Mouse (Mus musculus): ENCODE data around the gene Olfr524.

DNA sequence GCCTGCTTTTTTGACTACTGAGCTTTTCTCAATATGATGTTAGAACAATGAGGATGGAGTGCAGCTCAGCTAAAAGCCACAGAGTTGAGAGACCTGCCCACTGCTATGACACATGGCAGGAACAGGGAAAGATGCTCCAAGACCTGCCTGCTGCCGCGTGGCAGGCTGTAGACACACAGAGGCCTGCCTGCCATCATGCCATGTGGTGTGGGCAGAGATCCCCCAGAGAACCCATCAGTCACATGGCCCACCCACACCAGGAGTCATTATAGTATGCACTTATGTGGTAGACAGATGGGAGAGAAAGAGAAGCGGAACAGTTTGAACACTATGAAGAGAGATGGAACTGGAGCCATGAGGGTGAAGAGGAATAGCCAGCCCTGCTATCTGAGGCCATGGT is 27.9 kb upstream of the Olfr524 start:
- TF ChIP-seq CTCF (IDR thresholded peaks at IDR 0.05; ENCODE audit: extremely low read depth, insufficient read depth, low read length), result no peak
- TF ChIP-seq POLR2A (IDR thresholded peaks at IDR 0.05; ENCODE audit: extremely low read depth, insufficient read depth, low read length), result no peak
